9 mouse cellular contexts compared by ENCODE assay signal in genomic region chr5:115514896-115515587, GRCm38 (mm10). TPM values are rescaled to one million over a fixed set of nuclear protein-coding genes. Genes with fewer than 3 reads are reported as not detected.
DNase-seq lines count a peak whose midpoint lies in the region; ATAC-seq lines count a peak whose summit lies in the region.
"Had no signal": no experiment of that assay in that cellular context is flagged by ENCODE, and none has a peak within 500 bp of the region (broad histone marks: within the 10 kb centered on the region; RNA-seq: fewer than 3 reads in every experiment).

No protein-coding gene starts in this region.

- H3K27me3 ChIP-seq in heart, embryonic 10.5 days (ENCODE audit: insufficient read depth, poor library complexity, severe bottlenecking) = no peaks in the 10 kb centered on the region
- no peaks in the 10 kb centered on the region for H3K27me3 ChIP-seq in kidney, embryonic 14.5 days (ENCODE audit: control insufficient read depth, insufficient read depth, low read length)

- H3K9me3 ChIP-seq in heart, embryonic 10.5 days = no peaks in the 10 kb centered on the region
- H3K9me3 ChIP-seq in kidney, embryonic 14.5 days (ENCODE audit: control insufficient read depth, low read length) = no peaks in the 10 kb centered on the region

- peaks cover 19% of the 10 kb centered on the region for H3K36me3 ChIP-seq in heart, embryonic 10.5 days
- H3K36me3 ChIP-seq in kidney, embryonic 14.5 days (ENCODE audit: control insufficient read depth, insufficient read depth, low read length) = no peaks in the 10 kb centered on the region

- DNase-seq in adrenal gland, adult 2 months = peak; percentile 51
- no peak for DNase-seq in adrenal gland, postnatal 25 days
- peak; percentile 72 for DNase-seq in brain, adult 2 months (ENCODE audit: low read depth, low spot score)
- no peak for DNase-seq in heart, embryonic 10.5 days (ENCODE audit: low spot score)
- DNase-seq in lung, postnatal 10 days = peak; percentile 88
- DNase-seq in spleen, postnatal 10 days (ENCODE audit: low spot score in 2 of 2) = no peak

- no peak overlapping the region; the same call in 1 of the 2 replicates for H3K4me2 ChIP-seq in kidney, embryonic 14.5 days (replicated peaks; ENCODE audit: low read depth, low read length)

- H3K4me1 ChIP-seq in heart, embryonic 10.5 days = peaks cover 46% of the 10 kb centered on the region
- peaks cover 25% of the 10 kb centered on the region for H3K4me1 ChIP-seq in kidney, embryonic 14.5 days (ENCODE audit: control insufficient read depth, insufficient read depth, low read length)

- peak overlapping the region; percentile 15; the same call in 1 of the 2 replicates for H3K4me3 ChIP-seq in heart, embryonic 10.5 days
- no peak overlapping the region for H3K4me3 ChIP-seq in kidney, embryonic 14.5 days (ENCODE audit: low read length)
- H3K4me3 ChIP-seq: erythroblast, embryonic 14.5 days had no signal

- peak; percentile 60 for ATAC-seq in kidney, embryonic 14.5 days (ENCODE audit: low FRiP score, low TSS enrichment)
- no peak for ATAC-seq in activated CD4-positive, CD25-positive, alpha-beta regulatory T cell, adult 4 months

- WGBS in heart, embryonic 10.5 days = 65% methylated on average over 20 of the region's 20 CpGs
- WGBS in kidney, embryonic 14.5 days = 53% methylated on average over 20 of the region's 20 CpGs

- peak overlapping the region; percentile 85 for H3K27ac ChIP-seq in heart, embryonic 10.5 days
- peak overlapping the region; percentile 65 for H3K27ac ChIP-seq in kidney, embryonic 14.5 days (ENCODE audit: low read depth, low read length)

- H3K9ac ChIP-seq in kidney, embryonic 14.5 days (ENCODE audit: low read depth, low read length) = no peak overlapping the region

RNA-seq across cellular contexts. Expression of gene Pxn, which starts 8.6 kb away (rescaled TPM):
- 10 to 100 TPM; 39.4 to 47.2 TPM for total RNA-seq in adrenal gland, adult 2 months (2021)
- polyA plus RNA-seq in adrenal gland, adult 2 months (2012; rRNA removed) = 66.9 and 67.5 TPM in 2 replicates
- 38.4 and 45.8 TPM in 2 replicates for total RNA-seq in adrenal gland, postnatal 25 days (2021)
- polyA plus RNA-seq in heart, embryonic 10.5 days (2016; fragmentation: Nextera tagmentation; extraction: Ambion mirVana) = 30.3 and 31.9 TPM in 2 replicates
- polyA plus RNA-seq in kidney, embryonic 14.5 days (2014; fragmentation: Nextera tagmentation; extraction: Ambion mirVana) = 21.9 and 22.4 TPM in 2 replicates
- 10 to 100 TPM; 14.5 to 21.0 TPM for polyA plus RNA-seq in activated CD4-positive, CD25-positive, alpha-beta regulatory T cell, adult 4 months (2017; shearing (Covaris generic))

RNA-seq across cellular contexts. Expression of gene Sirt4, which starts 30.5 kb away (rescaled TPM):
- total RNA-seq in adrenal gland, adult 2 months (2021) = 10 to 100 TPM; 15.1 to 28.0 TPM
- 47.4 and 61.7 TPM in 2 replicates for polyA plus RNA-seq in adrenal gland, adult 2 months (2012; rRNA removed)
- total RNA-seq in adrenal gland, postnatal 25 days (2021) = 25.2 and 38.3 TPM in 2 replicates
- 18.7 and 19.0 TPM in 2 replicates for polyA plus RNA-seq in heart, embryonic 10.5 days (2016; fragmentation: Nextera tagmentation; extraction: Ambion mirVana)
- 16.4 and 20.9 TPM in 2 replicates for polyA plus RNA-seq in kidney, embryonic 14.5 days (2014; fragmentation: Nextera tagmentation; extraction: Ambion mirVana)
- 10 to 100 TPM; 10.4 to 14.9 TPM for polyA plus RNA-seq in activated CD4-positive, CD25-positive, alpha-beta regulatory T cell, adult 4 months (2017; shearing (Covaris generic))

RNA-seq across cellular contexts. Expression of gene Rplp0, which starts 44.2 kb away (rescaled TPM):
- total RNA-seq in adrenal gland, adult 2 months (2021) = 100 to 1,000 TPM; 758 to 884 TPM
- 1,163 and 1,198 TPM in 2 replicates for polyA plus RNA-seq in adrenal gland, adult 2 months (2012; rRNA removed)
- 743 and 806 TPM in 2 replicates for total RNA-seq in adrenal gland, postnatal 25 days (2021)
- polyA plus RNA-seq in heart, embryonic 10.5 days (2016; fragmentation: Nextera tagmentation; extraction: Ambion mirVana) = 1,223 and 1,345 TPM in 2 replicates
- 1,879 and 2,111 TPM in 2 replicates for polyA plus RNA-seq in kidney, embryonic 14.5 days (2014; fragmentation: Nextera tagmentation; extraction: Ambion mirVana)
- polyA plus RNA-seq in activated CD4-positive, CD25-positive, alpha-beta regulatory T cell, adult 4 months (2017; shearing (Covaris generic)) = 1,000 to 10,000 TPM; 4,414 to 4,537 TPM

RNA-seq across cellular contexts. Expression of gene Pla2g1b, which starts 49.0 kb away (rescaled TPM):
- not detected for total RNA-seq in adrenal gland, adult 2 months (2021)
- 7.6 TPM in 1 of 2 replicates, not detected in the other for polyA plus RNA-seq in adrenal gland, adult 2 months (2012; rRNA removed)
- total RNA-seq in adrenal gland, postnatal 25 days (2021) = not detected in 2 replicates
- polyA plus RNA-seq in heart, embryonic 10.5 days (2016; fragmentation: Nextera tagmentation; extraction: Ambion mirVana) = 0.48 and 1.4 TPM in 2 replicates
- 0.46 and 0.57 TPM in 2 replicates for polyA plus RNA-seq in kidney, embryonic 14.5 days (2014; fragmentation: Nextera tagmentation; extraction: Ambion mirVana)
- polyA plus RNA-seq in activated CD4-positive, CD25-positive, alpha-beta regulatory T cell, adult 4 months (2017; shearing (Covaris generic)) = not detected
- polyA plus RNA-seq: erythroblast, embryonic 14.5 days had no signal

RNA-seq across cellular contexts. Expression of gene Gcn1l1, which starts 50.0 kb away (rescaled TPM):
- total RNA-seq in adrenal gland, adult 2 months (2021) = 10 to 100 TPM; 48.6 to 51.1 TPM
- polyA plus RNA-seq in adrenal gland, adult 2 months (2012; rRNA removed) = 41.2 and 49.4 TPM in 2 replicates
- 71.9 and 76.6 TPM in 2 replicates for total RNA-seq in adrenal gland, postnatal 25 days (2021)
- 47.8 and 49.8 TPM in 2 replicates for polyA plus RNA-seq in heart, embryonic 10.5 days (2016; fragmentation: Nextera tagmentation; extraction: Ambion mirVana)
- 44.3 and 56.0 TPM in 2 replicates for polyA plus RNA-seq in kidney, embryonic 14.5 days (2014; fragmentation: Nextera tagmentation; extraction: Ambion mirVana)
- 10 to 100 TPM; 22.2 to 30.6 TPM for polyA plus RNA-seq in activated CD4-positive, CD25-positive, alpha-beta regulatory T cell, adult 4 months (2017; shearing (Covaris generic))

Comparison
In these comparisons a context has a peak if more than half of its experiments do, and no peak if none do; other contexts are left out.
1. DNase-seq: peak in adrenal gland, adult 2 months (single experiment), brain, adult 2 months (single experiment) and lung, postnatal 10 days (single experiment); none in adrenal gland, postnatal 25 days (single experiment), heart, embryonic 10.5 days (single experiment) and spleen, postnatal 10 days (0 of 2).